Mouse (Mus musculus): Measurements from ENCODE around the gene Slc35g3. TPM values are rescaled to one million over a fixed set of nuclear protein-coding genes. Genes with fewer than 3 reads are reported as not detected.

The Slc35g3 gene
- polyA plus RNA-seq, 1 experiment, result 1.4 TPM

- TF ChIP-seq CTCF (IDR thresholded peaks at IDR 0.05; ENCODE audit: insufficient read depth, low read length) (no peak), POLR2A (IDR thresholded peaks at IDR 0.05; ENCODE audit: borderline replicate concordance, extremely low read depth, low read depth, low read length) (no peak)
- 66% methylated on average over 10 of the region's 10 CpGs for WGBS
These were observed 13.9 kb upstream of the Slc35g3 start for GRCm38 (mm10) chr11:69775716-69776115.

DNA sequence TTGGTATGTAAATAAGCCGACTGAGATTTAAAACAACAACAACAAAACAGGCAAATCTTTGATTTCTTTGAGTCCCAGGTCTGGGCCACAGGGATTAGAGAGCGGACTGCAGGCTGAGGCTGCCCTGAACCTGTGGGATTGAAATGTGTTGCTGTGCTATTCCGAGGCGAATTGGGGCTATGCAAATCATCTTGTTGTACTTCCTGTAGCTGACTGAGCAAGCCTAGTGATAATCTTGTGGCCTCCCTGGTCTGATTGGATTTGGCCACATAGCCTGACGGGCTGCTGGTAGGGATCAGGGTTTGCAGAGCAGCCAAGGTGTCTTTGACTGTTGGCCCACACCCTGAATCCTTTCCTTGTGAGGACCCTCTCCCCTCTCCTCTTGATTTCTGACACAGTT is 13.2 kb upstream of the Slc35g3 start:
- Histone ChIP-seq H3K4me1 (ENCODE audit: control insufficient read depth, insufficient read depth, low read length) (no peaks in the 10 kb centered on the region), H3K4me3 (replicated peaks; ENCODE audit: extremely low read depth, low read depth, low read length) (no peak overlapping the region)
- WGBS, result 69% methylated on average over 5 of the region's 5 CpGs
- no peak for TF ChIP-seq CTCF (IDR thresholded peaks at IDR 0.05; ENCODE audit: insufficient read depth, low read length)
- TF ChIP-seq POLR2A (IDR thresholded peaks at IDR 0.05; ENCODE audit: borderline replicate concordance, extremely low read depth, low read depth, low read length), result no peak
- no peak for DNase-seq

More at GRCm38 (mm10) chr11:69775716-69776115, 13.9 kb upstream of the Slc35g3 start:
- H3K4me3 ChIP-seq (replicated peaks; ENCODE audit: extremely low read depth, low read depth, low read length), result no peak overlapping the region
- H3K4me1 ChIP-seq (ENCODE audit: control insufficient read depth, insufficient read depth, low read length), result no peaks in the 10 kb centered on the region
- no peak for DNase-seq

GRCm38 (mm10) chr11:69767625-69767909 is 5.8 kb upstream of the Slc35g3 start:
- H3K4me3 ChIP-seq (replicated peaks; ENCODE audit: extremely low read depth, low read depth, low read length), result peak overlapping the region; percentile 99
- DNase-seq, result no peak
- peaks cover 17% of the 10 kb centered on the region for H3K4me1 ChIP-seq (ENCODE audit: control insufficient read depth, insufficient read depth, low read length)
- 24% methylated on average over 4 of the region's 4 CpGs for WGBS
- no peak for TF ChIP-seq CTCF (IDR thresholded peaks at IDR 0.05; ENCODE audit: insufficient read depth, low read length)
- TF ChIP-seq POLR2A (IDR thresholded peaks at IDR 0.05; ENCODE audit: borderline replicate concordance, extremely low read depth, low read depth, low read length), result no peak

DNA sequence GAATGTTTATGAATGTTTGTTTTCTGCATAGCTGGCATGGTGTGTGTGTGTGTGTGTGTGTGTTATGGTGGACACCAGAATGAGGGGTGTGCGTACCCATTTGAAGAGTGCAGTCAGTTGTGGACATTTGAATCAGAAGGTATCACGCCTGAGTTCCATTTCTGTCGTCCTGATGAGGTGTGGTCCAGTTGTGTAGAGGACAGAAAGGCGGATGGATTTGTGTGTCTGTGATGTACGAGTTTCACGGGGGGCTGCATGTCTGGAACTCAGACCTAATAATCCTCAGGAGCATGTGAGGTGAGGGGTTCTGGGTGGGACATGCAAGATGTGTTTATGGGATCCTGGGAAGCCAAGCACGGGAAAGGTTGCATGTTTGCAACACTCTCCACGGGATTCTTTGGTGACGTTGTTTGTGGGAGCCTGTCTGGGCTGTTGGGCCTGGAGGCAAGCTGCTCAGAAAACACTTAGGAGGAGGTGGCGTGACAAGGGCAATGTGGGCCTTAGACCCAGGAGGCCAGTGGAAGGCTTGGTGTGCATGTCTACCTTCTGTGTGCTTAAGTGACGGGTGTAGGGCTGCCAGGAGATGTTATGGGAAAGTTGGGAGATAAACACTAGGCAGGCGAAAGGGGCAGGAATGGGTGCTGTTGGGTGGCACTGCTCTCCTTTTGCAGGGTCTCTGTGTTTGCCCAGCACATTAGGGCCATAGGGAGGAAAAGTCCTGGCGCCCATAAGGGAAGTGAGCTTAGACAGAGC is 5.3 kb upstream of the Slc35g3 start:
- TF ChIP-seq CTCF (IDR thresholded peaks at IDR 0.05; ENCODE audit: insufficient read depth, low read length) (no peak), POLR2A (IDR thresholded peaks at IDR 0.05; ENCODE audit: borderline replicate concordance, extremely low read depth, low read depth, low read length) (peak; percentile 33; the same call in 1 of the 2 replicates)
- DNase-seq, result peak; percentile 42
- H3K4me1 ChIP-seq (ENCODE audit: control insufficient read depth, insufficient read depth, low read length), result peaks cover 17% of the 10 kb centered on the region
- H3K4me3 ChIP-seq (replicated peaks; ENCODE audit: extremely low read depth, low read depth, low read length), result peak overlapping the region; percentile 99
- 22% methylated on average over 13 of the region's 13 CpGs for WGBS

- peaks cover 17% of the 10 kb centered on the region for H3K4me1 ChIP-seq (ENCODE audit: control insufficient read depth, insufficient read depth, low read length)
- TF ChIP-seq POLR2A (IDR thresholded peaks at IDR 0.05; ENCODE audit: borderline replicate concordance, extremely low read depth, low read depth, low read length), result peak; percentile 60; the same call in 1 of the 2 replicates
- TF ChIP-seq CTCF (IDR thresholded peaks at IDR 0.05; ENCODE audit: insufficient read depth, low read length), result no peak
- DNase-seq, result peak; percentile 78
- peak overlapping the region; percentile 99 for H3K4me3 ChIP-seq (replicated peaks; ENCODE audit: extremely low read depth, low read depth, low read length)
- WGBS, result under 1% methylated on average over 36 of the region's 37 CpGs
These were observed 4.4 kb upstream of the Slc35g3 start for GRCm38 (mm10) chr11:69766126-69766609.

DNA sequence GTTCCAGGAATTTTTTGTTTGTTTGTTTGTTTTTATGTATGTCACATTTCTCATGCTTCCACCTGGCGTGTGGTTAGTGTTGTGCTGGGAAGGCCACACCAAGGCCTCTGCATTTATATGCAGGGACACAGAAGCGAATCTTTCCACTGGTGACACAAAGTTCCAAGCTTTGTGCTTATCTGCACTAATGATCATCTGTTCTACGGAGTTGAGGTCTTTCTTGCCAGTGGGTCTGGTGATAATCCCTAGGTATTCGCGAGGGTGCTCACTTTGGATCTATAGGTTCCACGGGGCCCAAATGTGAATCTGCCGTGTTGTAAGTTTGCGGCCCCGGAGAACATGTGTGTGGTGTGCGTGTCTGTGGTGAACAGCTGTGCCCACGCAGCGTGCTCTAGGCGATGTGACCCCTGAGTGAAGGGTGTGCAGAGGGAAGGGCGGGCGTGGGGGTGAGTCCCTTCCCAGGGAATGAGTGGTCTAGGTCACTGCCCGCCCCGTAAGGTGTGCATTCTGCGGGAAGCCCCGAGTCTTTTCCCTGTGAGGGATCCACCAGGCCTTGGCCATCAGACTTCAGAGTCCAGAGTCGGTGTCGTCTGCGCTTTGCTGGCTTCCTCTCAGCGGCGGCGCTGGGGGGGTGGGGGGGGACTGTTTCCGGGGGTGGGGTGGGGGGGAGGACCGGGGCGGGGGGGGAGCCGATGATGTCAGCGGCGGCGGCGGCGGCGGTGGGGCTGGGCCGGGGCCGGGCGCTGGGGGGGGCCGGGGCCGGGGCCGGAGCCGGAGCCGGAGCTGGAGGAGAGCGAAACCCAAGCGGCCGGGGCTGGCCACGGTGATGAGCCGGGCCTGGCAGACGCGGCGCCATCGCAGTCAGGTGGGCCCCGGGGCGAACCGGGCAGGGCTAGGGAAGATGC is 3.7 kb upstream of the Slc35g3 start, which contains the start of gene Zbtb4:
Zbtb4 (plus strand) TSS at position 692 of the 905 bp plus-strand sequence.
- peak; percentile 58 for DNase-seq
- TF ChIP-seq CTCF (IDR thresholded peaks at IDR 0.05; ENCODE audit: insufficient read depth, low read length) (no peak), POLR2A (IDR thresholded peaks at IDR 0.05; ENCODE audit: borderline replicate concordance, extremely low read depth, low read depth, low read length) (peak; percentile 70; the same call in 1 of the 2 replicates)
- peak within 1 kb of the TSS; percentile 99 for H3K4me3 ChIP-seq (replicated peaks; ENCODE audit: extremely low read depth, low read depth, low read length)
- 16% methylated on average over 36 of the region's 55 CpGs for WGBS
- peaks cover 17% of the 10 kb centered on the region for H3K4me1 ChIP-seq (ENCODE audit: control insufficient read depth, insufficient read depth, low read length)

- 82% methylated on average over 7 of the region's 7 CpGs for WGBS
- peak; percentile 38; the same call in 1 of the 2 replicates for TF ChIP-seq CTCF (IDR thresholded peaks at IDR 0.05; ENCODE audit: insufficient read depth, low read length)
- TF ChIP-seq POLR2A (IDR thresholded peaks at IDR 0.05; ENCODE audit: borderline replicate concordance, extremely low read depth, low read depth, low read length), result no peak
- Histone ChIP-seq H3K4me3 (replicated peaks; ENCODE audit: extremely low read depth, low read depth, low read length) (no peak overlapping the region), H3K4me1 (ENCODE audit: control insufficient read depth, insufficient read depth, low read length) (peaks cover 17% of the 10 kb centered on the region)
- DNase-seq, result no peak
These were observed 1.8 kb upstream of the Slc35g3 start for GRCm38 (mm10) chr11:69763551-69763950.

GRCm38 (mm10) chr11:69760901-69761200 is 917 bp downstream of the Slc35g3 start:
- 95% methylated on average over 7 of the region's 7 CpGs for WGBS
- TF ChIP-seq CTCF (IDR thresholded peaks at IDR 0.05; ENCODE audit: insufficient read depth, low read length) (no peak), POLR2A (IDR thresholded peaks at IDR 0.05; ENCODE audit: borderline replicate concordance, extremely low read depth, low read depth, low read length) (no peak)
- no peak overlapping the region for H3K4me3 ChIP-seq (replicated peaks; ENCODE audit: extremely low read depth, low read depth, low read length)
- no peak for DNase-seq
- peaks cover 11% of the 10 kb centered on the region for H3K4me1 ChIP-seq (ENCODE audit: control insufficient read depth, insufficient read depth, low read length)

DNA sequence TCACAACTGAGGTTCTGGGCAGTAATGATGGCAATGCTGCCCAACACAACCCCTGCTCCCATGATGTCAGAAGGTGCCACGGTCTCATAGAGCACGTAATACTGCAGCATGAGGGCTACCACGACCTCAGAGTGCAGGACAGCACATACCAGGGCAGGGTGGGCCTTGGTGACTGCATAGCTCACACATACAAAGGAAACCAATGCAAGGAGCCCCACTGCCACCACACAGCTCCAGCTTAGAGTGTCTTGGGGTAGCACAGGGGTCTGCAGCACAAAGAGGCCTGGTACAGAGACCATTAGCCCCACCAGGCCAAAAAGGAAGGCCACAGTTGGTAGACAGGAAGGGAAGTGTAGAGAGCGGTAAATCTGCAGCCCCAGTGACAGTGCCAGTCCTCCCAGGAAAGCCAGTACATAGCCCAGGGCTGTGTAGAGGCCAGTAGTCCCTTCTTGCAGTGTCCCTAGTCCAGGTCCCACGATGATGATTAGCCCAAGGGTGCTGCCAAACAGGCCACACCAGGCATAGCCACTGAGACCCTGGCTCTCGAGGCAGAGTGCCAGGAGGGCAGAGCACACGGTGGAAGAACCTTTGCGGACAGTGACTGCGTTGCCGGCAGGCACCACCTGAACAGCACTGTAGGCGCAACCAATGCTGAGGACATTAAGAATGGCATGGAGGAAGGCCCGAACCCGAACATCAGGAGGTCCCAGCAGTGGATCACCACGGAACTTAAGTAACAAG is 1.4 kb downstream of the Slc35g3 start:
- no peak for TF ChIP-seq POLR2A (IDR thresholded peaks at IDR 0.05; ENCODE audit: borderline replicate concordance, extremely low read depth, low read depth, low read length)
- no peak for TF ChIP-seq CTCF (IDR thresholded peaks at IDR 0.05; ENCODE audit: insufficient read depth, low read length)
- no peak overlapping the region for H3K4me3 ChIP-seq (replicated peaks; ENCODE audit: extremely low read depth, low read depth, low read length)
- 81% methylated on average over 14 of the region's 14 CpGs for WGBS
- DNase-seq, result no peak
- peaks cover 11% of the 10 kb centered on the region for H3K4me1 ChIP-seq (ENCODE audit: control insufficient read depth, insufficient read depth, low read length)

Data from lung, adult 2 months (tissue).